Mouse (Mus musculus): Measurements from ENCODE around the gene Bcl2a1a.

- TF ChIP-seq CTCF (IDR thresholded peaks at IDR 0.05; ENCODE audit: borderline replicate concordance, insufficient read depth, low read length) (no peak), POLR2A (IDR thresholded peaks at IDR 0.05; ENCODE audit: low read depth, low read length) (no peak)
These were observed 2.2 kb downstream of the Bcl2a1a start for GRCm38 (mm10) chr9:88958891-88959290.

All from embryonic fibroblast, embryonic 13.5 days (primary cell).